Mouse (Mus musculus) heart, adult 8-10 months (tissue): ENCODE data around the gene Trmt1. TPM values are rescaled to one million over a fixed set of nuclear protein-coding genes. Genes with fewer than 3 reads are reported as not detected.

ENCODE experiments used
- total RNA-seq, 4 experiments: library from RNA; stranded (reverse); gene quantifications; 2 replicates each; pipeline ENCODE4 v1.2.4; 2022

The Trmt1 gene
- total RNA-seq, 4 experiments from 2014 or later: 30.9 to 41.7 (median 38.5) TPM

Other genes with a start within 250 kb of the Trmt1 start
- gene Ier2, start 23.5 kb upstream of the Trmt1 start, total RNA-seq: 10 to 100 TPM; 12.8 to 26.9 (median 17.4) TPM
- 10 to 100 TPM; 26.7 to 36.0 (median 33.4) TPM for gene Nacc1, start 1.6 kb downstream of the Trmt1 start, total RNA-seq
- gene Lyl1, start 15.2 kb downstream of the Trmt1 start, total RNA-seq: 1 to 10 TPM; 3.5 to 4.8 (median 4.3) TPM
- under 1 TPM in 1 of 4 experiments, not detected in 3; 0.66 TPM for gene G430095P16Rik, start 36.7 kb downstream of the Trmt1 start, total RNA-seq
- gene Nfix, start 114.0 kb downstream of the Trmt1 start, total RNA-seq: 100 to 1,000 TPM; 288 to 356 (median 295) TPM
- 10 to 100 TPM; 10.3 to 13.2 (median 12.0) TPM for gene Dand5, start 136.5 kb downstream of the Trmt1 start, total RNA-seq
- gene Gadd45gip1, start 145.2 kb downstream of the Trmt1 start, total RNA-seq: 10 to 100 TPM; 31.0 to 34.9 (median 33.1) TPM
- 10 to 100 TPM; 82.8 to 92.9 (median 89.3) TPM for gene Rad23a, start 154.4 kb downstream of the Trmt1 start, total RNA-seq
- gene Calr, start 160.6 kb downstream of the Trmt1 start, total RNA-seq: 100 to 1,000 TPM; 330 to 410 (median 343) TPM
- gene Farsa, start 170.7 kb downstream of the Trmt1 start, total RNA-seq: 10 to 100 TPM; 19.9 to 24.6 (median 22.9) TPM
- 1 to 10 TPM; 2.2 to 5.9 (median 4.1) TPM for gene Syce2, start 185.8 kb downstream of the Trmt1 start, total RNA-seq
- 10 to 100 TPM; 77.8 to 99.2 (median 86.0) TPM for gene Gcdh, start 207.6 kb downstream of the Trmt1 start, total RNA-seq
- not detected for gene Klf1, start 215.6 kb downstream of the Trmt1 start, total RNA-seq
- gene Dnase2a, start 222.3 kb downstream of the Trmt1 start, total RNA-seq: 10 to 100 TPM in 3 of 4 experiments, 1 to 10 TPM in 1; 7.9 to 15.7 (median 12.3) TPM